Mouse (Mus musculus): ENCODE data around the gene Cenpm.

Gene Cenpm

DNA sequence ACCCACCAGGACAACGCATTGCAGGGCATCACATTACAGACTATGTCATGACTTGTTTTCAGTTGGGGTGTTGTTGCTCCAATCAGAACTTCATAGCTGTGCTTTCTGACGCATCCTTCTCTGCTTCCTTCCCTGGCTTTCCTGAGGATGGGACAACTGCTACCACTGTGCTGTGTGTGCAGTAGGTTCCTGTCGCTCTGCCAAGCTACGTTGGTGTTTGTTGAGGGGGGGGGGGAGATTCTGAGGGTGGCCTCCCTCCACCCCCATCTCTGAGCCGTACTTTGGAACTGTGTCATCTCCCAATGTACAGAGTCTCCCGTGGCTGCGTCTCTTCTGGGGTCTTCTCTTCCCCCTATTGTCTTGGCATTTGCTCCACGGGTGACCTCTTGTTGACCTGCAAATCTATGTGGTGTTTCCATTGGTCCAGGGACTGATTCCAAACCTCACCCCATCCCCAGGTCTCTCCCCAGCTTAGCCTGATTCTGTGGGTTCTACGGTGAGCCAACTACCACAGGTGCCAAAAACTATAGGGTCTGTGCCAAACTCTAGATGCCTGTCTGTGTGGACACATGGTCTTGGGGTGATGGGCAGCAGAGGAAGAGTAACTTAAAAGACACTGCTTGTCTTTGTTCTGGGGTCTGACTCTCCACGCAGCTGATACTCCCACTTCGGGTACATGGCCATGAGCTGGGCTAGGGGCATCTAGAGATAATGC is 29.1 kb downstream of the Cenpm start:
- DNase-seq (ENCODE audit: low spot score in 2 of 2) = no peak

DNA sequence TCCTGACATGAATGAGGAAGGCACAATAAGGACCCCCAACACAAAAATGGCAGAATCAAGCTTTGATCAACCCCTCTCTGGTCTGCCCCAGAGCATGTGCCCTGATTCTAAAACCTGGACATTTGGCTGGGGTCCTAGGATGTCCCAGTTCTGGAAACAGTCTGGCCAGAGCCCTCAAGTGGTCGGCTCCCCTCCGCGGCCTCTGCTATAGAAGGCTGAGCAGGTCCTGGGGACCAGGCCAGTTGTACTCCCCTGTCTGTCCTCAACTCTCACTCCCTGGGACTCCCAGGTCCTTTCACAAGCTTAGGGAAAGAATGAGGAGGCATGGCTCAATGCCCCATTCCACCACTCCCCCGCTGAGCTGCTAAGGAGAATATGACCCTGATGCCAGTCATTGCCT is 31.3 kb downstream of the Cenpm start:
- DNase-seq (ENCODE audit: low spot score in 2 of 2) = no peak

DNA sequence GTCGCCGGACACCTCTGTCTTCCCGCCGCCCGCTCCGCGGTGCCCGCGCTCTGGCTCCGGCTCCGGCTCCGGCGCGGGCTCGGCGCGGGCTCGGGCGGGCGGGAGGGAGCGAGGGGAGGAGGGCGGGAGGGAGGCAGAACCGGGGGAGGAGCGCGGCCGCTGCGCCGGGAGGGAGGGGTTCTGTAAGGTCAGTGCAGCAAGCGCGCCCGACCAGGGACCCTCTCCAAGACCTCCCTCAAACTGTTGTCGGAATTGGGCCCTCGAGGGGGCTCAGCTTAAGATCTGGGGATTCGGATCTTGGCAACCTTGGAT is 31.8 kb downstream of the Cenpm start, which contains the start of gene Shisa8:
TSS of gene Shisa8 (minus strand) at position 64 of the 312 bp plus-strand sequence.
- no peak for DNase-seq (ENCODE audit: low spot score in 2 of 2)

DNA sequence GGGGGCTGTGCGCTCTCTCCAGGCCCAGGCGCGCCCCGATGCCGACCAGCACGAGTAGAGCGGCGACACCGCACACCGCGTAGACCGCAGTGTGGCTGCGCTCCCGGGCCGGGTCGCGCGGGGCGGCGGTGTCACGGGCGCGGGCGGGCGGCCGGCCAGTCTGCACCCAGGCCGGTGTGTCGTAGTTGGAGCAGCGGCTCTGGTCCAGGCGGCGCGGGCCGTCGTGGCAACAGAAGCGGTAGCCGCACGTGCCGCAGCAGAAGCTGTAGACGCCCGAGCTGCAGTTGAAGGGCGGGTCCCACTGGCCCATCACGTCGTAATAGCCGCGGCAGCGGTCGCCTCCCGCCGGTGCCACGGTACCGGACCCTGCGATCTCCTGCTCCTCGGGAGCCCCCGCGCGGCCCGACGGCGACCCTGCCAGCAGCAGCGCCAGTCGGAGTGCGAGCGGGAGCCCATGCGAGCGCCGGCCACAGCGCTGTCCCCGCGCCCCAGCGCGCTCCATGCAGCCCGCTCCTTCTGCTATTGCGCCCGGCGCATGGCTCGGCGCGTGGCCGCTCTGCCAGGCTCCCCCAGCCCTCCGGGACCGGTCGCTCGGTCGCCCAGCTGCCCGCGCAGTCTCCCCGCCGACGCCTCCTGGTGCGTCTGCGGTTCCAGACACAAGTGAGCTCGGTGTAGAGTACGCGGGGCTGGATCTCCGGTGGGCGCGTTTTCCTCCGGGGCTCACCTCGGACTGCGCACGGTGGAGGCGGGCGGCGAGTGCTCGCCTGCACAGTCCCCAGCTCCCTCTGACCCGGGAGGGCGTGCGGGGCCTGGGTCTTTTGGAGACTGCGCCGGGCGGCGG is 32.4 kb downstream of the Cenpm start:
- peak in 1 of 2 experiments; percentile 42 for DNase-seq (ENCODE audit: low spot score in 2 of 2)

DNA sequence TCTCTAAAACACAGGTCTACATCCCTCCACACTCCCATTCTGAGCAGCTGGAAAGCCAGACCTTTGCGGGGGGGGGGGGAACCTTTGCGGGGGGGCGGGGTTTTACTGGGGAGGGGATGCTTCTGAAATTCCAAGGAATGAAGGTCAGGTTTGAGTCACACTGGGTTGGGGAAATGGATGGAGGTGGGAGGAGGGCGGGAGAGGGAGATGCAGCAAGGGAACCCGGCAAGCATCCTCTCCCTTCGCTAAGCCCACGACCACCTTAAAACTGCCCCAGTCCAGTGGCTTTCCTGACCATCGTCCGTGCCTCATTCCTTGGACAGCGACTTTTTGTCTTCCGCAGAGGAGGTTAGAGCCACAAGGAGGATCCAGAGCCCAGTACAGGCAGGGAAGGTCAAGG is 33.3 kb downstream of the Cenpm start:
- DNase-seq (ENCODE audit: low spot score in 2 of 2) = no peak

DNA sequence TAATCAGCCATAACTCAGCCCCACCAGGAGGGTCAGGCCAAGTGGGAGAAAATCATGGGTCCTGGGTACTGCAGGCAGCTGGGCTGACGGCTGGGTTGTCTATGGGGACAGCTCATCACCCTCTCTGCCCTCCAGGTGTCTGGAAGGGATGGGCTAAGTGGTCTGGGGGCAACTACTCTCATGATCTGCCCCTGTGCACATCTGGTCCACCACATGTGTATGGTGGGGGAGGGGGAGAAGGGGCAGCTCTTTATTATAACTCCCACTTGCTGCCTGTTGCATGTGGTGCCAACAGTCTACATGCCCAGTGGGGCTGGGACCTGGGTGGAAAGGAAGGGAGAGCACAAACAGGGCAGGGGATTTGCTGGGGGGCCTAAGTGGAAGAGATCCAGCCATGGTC is 33.7 kb downstream of the Cenpm start:
- DNase-seq (ENCODE audit: low spot score in 2 of 2) = no peak

DNA sequence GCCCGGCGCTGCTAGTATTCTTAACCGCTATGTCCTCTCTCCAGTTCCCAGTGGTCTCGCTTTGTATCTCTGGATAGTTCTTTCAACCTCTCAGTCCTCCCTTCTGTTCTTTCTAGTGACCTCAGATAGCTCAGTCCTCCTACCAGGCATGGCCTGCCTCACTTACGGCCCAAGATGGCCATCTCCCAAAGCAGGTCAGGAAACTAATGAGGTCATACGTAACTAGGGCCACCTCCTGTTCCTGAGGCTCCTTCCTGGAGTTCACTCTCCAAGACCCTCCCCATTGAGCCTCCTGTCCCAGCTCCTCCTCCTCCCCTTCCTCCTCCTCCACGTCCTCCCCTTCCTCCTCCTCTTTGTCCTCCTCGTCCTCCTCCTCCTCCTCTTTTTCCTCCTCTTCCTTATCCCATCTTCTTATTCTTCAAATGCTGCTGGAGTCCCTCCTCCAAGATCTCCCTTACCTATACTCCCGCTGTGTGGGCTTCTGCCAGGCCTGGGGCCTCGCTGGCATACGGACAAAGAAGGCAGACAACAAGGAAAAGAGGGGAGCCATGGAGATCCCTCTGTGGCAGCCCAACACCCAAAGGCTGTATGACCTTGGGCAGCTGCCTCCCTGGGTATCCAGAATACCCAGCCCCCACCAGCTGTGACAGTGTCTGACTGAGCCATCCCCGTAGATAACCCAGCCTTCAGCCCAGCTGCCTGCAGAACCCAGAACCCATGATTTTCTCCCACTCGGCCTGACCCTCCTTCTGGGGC is 35.1 kb downstream of the Cenpm start:
- DNase-seq (ENCODE audit: low spot score in 2 of 2) = no peak

DNA sequence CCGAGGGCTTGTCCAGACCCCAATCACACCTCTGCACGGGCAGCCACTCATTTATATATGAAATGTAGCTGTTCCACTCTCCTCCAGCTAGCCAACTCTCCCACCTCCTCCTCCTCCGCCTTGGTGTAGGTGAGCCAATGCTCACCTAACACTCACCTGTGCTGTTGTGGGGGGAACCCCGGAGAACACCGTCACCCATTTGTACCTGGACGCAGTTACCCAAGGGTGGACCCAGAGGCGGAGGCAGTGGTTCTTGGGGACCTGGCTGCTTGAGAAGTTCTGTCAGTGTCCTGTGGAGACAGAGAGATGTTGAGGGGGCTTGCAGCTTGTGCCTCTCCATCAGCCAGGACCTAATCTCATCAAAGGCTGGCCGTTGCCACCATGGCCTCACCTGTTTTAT is 36.2 kb downstream of the Cenpm start:
- no peak for DNase-seq (ENCODE audit: low spot score in 2 of 2)

DNA sequence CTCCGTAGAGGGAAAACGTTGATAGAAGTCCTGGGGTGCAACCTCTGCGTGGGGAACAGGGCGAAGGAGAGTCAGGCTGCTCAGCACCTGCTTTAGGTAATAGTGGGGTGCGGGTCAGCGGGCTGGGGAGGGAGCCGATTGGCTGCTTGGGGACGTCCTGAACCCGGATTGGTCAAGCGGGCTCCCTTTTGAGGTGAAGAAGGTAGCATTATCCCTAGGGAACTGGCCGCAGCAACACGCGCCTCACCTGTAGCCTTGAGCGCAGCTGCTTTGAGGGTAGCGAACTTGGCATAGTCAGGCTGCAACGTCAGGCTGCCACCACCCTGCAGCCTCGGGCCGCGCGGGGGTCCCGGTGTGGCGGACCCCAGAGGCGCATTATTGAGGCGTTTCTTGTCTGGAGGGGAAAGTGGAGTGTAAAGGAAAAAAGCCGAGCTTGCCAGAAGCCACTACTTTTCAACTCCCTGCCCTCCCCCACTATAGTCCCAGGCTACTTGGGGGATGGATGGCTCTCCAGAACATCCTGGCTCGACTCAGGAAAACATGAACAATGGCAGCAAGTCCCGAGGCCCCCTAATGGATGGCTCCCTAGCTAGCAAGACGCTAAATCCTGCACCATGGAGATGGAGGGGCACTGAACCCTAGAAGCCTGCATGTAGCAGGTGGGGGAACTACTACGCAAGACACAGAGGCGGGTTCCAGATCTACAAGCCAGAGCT is 36.9 kb downstream of the Cenpm start:
- no peak for DNase-seq (ENCODE audit: low spot score in 2 of 2)

DNA sequence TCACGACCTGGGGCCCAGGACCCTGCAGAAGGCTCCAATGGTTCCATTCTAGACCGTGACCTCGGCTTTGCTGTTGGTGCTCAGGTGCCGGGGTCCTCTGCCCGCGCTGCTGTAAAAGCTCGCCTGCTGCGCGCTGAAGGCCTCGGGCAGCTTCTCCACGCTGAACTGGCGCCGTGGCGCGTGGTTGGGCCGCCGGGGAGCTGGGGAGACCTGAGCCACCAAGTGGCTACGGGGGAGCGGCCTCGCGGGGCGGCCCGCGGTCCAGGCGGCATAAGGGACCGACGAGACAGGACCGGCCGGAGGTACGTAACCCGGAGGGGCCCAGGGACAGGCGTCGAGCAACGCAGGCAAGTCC is 37.5 kb downstream of the Cenpm start:
- DNase-seq (ENCODE audit: low spot score in 2 of 2) = no peak

DNA sequence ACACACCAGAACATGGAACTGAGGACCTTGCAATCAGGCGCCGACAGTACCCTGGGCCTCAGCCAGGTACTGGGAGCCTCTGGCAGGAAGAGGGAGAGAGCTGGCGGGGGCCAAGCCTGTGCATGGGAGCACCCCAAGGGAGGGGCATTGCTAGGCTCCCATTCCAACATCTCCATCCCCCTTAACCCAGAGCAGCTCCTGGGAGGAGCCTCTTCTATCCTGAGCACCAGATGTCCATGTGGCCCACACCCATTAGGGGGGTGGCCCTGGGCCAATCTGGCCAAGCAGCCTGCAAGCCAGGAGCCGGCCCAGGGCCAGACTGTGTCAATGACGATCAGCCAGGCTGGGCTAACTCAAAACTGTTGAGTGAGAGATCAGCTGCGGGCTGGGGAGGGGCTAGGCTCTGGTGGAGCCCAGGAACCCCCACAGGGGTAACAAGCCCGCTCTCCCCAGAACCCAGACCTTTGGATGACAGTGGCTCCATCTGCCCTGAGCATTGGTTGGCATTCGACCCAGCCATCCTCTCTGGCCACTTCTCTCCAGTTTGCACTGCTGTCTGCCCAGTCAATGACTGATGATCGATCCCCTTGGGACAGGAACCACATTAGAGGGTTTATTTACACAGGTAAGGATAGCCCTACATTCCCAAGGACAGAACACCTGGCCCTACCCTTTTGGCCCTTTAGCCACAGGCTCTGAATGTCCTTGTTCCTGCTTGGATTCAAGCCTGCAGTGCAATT is 38.0 kb downstream of the Cenpm start:
- peak; percentile 65 to 96 for DNase-seq (ENCODE audit: low spot score in 2 of 2)

DNA sequence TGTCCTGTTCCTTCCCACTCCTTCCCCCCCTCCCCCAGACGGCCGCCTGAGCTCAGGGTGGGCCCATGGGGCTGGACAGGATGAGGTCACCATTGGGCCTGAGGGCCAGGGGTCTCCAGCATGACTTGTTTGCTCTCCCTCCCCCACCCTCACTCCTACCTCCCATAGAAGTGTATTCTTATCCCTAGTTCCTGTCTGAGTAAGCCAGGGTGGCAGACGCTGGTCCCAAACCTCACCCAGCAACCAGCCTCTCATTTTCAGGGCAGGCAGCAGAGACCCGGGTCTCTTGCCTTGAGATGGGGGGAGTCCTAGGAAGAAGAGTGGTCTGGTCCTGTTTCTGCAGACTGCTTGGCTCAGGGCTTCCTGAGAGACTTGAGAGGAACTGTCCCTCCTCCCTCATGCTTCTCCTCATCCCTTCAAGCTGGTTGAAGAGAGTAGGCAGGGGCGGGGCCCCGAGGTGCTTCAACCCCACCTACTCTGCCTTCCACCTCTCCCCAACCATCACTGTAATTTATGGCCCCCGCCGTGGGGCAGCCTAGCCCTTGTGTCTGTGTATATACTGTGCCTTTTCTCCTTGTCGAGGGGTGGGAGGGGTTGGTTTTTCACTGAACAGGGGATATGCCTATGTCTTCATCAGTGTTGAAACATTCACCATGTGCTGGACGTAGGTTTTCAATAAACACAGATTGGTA is 39.7 kb downstream of the Cenpm start:
- DNase-seq (ENCODE audit: low spot score in 2 of 2) = no peak

DNA sequence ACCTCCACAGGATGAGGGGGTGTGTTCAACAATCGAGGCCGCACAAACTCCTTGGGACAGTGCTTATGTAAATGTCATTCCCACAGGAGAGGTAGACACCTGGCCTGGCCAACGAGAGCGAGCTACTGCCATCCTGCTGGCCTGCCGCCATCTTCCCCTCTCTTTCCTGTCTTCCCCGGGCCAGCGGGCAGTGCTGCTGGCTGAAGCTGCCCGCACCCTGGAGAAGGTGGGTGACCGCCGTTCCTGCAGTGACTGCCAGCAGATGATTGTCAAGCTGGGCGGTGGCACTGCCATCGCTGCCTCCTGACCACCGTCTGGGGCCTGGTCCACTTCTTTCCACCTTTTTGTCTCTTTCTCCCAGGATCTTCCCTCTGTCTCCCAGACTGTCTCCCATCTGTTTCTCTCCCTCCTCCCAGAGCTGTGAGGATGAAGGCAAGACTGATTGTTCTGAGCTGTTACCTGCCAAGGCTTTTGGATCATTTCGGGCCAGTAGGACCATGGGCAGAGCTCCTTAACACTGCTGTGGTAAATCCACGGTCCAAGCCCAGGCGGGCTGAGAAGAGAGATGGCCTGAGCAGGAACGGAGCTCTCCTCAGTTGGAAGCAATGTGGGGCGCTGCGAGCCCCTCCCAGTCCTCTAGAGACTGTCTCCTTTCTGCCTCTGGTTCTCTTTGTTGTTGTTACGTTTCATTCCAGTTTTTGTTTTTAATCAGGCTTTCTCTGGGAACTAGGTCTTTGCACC is 40.8 kb downstream of the Cenpm start:
- DNase-seq (ENCODE audit: low spot score in 2 of 2) = no peak

DNA sequence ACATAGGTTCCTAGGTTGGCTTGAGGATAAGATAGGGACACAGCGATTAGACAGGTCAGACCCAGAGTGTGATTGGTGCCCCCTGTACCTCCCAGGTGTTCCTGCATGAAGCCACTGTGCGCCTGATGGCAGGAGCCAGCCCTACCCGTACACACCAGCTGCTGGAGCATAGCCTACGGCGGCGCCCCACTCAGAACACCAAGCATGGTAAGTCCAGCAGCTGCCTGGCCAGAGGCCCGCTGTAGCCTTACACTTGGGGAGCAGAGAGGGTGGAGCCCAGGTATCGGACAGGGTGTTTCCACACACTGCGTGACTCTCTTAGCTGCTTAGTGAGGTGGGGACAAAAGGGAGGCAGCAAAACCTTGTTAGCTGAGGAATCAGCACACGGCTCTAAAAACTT is 41.5 kb downstream of the Cenpm start:
- DNase-seq (ENCODE audit: low spot score in 2 of 2) = no peak

DNA sequence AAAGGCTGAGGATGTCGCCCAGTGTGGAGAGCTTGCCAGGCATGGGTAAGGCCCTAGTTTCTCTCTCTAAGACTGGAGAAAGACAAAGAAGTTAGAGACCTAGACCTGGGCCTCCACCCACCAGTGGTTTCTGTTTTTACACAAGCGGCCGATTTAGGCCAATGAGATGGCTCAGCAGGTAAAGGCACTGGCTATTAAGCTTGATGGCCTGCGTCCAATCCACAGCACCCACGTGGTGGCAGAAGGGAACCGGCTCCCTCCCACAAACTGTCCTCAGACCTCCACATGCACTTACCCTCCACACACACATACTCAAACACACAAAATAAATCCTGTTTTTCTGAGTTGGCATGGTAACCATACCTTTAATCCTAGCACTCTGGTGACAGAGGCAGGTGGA is 42.5 kb downstream of the Cenpm start:
- DNase-seq (ENCODE audit: low spot score in 2 of 2) = no peak

DNA sequence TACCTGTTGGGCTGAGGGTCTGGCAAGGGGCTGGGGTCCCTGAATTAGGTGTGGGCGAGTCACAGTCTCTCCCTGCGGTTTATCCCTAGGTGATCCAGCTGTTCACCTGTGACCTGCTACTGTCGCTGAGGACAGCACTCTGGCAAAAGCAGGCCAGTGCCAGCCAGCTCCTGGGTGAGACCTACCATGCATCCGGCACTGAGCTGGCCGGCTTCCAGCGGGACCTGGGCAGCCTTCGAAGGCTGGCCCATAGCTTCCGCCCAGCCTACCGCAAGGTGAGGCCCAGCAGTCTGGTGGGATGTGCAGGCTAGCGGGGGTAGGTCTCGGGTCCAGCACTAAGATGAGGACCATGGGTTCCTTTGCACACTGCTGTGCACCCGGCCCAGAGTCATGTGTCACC is 45.0 kb downstream of the Cenpm start:
- DNase-seq (ENCODE audit: low spot score in 2 of 2) = no peak

DNA sequence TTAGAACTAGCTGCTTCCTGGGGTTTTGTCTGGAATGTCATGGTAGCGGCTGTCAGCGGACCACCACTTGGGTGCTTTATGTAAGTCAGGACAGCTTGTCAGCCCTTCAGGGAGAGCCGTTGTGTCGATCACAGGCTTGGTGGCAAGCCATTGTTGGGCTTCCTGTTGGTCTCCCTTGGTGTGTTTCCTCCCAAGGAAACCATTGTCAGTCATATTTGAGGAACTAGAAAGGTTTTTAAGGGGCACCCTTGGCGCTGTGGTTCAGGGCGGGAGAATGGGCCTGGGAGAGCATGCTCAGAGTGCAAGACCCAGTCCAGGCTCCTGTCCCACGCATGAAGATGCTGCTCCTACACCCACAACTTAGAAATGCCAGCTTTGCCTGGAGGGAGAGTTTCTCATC is 46.2 kb downstream of the Cenpm start:
- DNase-seq (ENCODE audit: low spot score in 2 of 2) = no peak

DNA sequence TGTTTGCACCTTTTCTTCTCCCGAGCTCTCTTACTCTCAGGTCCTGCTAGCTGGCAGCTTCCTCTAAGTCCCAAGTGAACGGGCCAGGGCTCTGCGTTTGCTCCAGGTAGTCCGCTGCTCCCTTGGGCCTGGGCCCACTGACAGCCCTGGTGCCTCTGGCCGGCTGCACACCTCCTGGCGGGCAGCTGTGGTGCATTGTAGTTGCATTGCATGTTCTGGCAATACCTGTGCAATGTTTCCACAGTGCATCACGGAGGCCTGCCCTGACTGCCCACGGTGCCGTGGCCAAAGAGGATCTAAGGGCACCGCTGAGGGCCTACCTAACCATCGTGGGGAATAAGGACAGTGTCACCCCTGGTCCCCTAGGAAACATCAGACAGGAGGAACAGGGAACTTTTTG is 46.6 kb downstream of the Cenpm start:
- no peak for DNase-seq (ENCODE audit: low spot score in 2 of 2)

DNA sequence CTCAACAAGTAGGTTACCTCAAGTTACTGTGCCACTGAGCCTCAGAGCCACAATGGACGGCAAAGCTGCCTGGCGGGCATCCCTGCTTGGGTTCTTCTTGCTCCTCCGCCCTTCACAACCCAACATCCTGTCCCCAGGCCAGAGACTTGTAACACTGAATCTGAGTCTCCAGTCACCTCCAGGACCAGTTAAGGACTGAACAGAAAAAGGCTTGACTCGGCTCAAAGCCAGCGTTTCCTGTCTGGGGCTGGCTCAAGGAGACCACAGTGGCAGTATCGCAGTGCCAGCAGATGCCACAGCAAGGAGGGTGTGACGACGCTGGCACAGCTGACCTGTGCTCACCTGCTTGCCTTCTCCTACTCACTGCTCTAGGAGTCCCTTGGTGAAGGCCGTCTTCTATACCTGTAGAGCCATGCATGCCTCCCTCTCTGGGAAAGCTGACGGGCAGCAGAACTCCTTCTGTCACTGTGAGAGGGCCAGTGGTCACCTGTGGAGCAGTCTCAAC is 47.2 kb downstream of the Cenpm start:
- DNase-seq (ENCODE audit: low spot score in 2 of 2) = no peak

DNA sequence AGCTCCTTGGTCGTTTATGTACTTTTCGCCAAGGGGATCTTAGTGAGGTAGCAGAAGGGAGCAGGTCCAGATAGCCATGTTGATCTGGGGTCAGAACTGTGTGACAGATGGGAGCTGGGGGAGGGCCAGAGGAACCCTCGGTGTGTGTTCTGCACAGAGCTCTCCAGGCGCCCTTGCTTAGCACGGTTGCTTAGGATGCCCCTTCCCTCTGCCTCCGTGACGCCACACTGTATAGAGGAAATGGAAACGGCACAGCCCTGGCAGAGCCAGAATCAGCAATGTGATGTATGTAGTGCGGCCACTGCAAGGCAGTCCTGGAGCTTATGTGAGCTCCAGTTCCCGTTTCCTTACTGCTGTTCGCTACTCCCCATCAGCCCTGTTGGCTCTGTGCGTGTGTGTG is 48.2 kb downstream of the Cenpm start:
- DNase-seq (ENCODE audit: low spot score in 2 of 2) = no peak

Measured in cerebellum, postnatal 4 days (tissue).